Mouse (Mus musculus) intestine, embryonic 15.5 days (tissue): ENCODE data around the gene Il10. TPM values are rescaled to one million over a fixed set of nuclear protein-coding genes. Genes with fewer than 3 reads are reported as not detected.

Experiments used
- ATAC-seq: fragments of 200-750 bp; cut with Nextera tagmentation; 2 replicates; pipeline ENCODE4 v1.8.0; 2017; ENCODE audit warnings: moderate TSS enrichment, moderate library complexity
- H3K27ac ChIP-seq: fragments of 300-500 bp; sonication (generic); 2 replicates; pipeline ENCODE4 v1.5.1; 2015; ENCODE audit warnings: mild to moderate bottlenecking, inconsistent platforms
- H3K27me3 ChIP-seq: fragments of 300-500 bp; sonication (generic); replicated peaks from 2 replicates; pipeline ENCODE4 v1.6.1; 2015; ENCODE audit warnings: inconsistent platforms
- H3K36me3 ChIP-seq: fragments of 300-500 bp; sonication (generic); 2 replicates; pipeline ENCODE4 v1.6.1; 2015; ENCODE audit warnings: inconsistent platforms
- H3K4me1 ChIP-seq: fragments of 300-500 bp; sonication (generic); replicated peaks from 2 replicates; pipeline ENCODE4 v1.6.1; 2015; ENCODE audit warnings: inconsistent platforms
- H3K4me2 ChIP-seq: fragments of 300-500 bp; sonication (generic); replicated peaks from 2 replicates; pipeline ENCODE4 v1.6.1; 2015; ENCODE audit warnings: mild to moderate bottlenecking, inconsistent platforms
- H3K4me3 ChIP-seq: fragments of 300-500 bp; sonication (generic); replicated peaks from 2 replicates; pipeline ENCODE4 v1.5.1; 2015; ENCODE audit warnings: inconsistent platforms
- H3K9ac ChIP-seq: fragments of 300-500 bp; sonication (generic); 2 replicates; pipeline ENCODE4 v1.6.1; 2015; ENCODE audit warnings: inconsistent platforms
- H3K9me3 ChIP-seq: fragments of 300-500 bp; sonication (generic); 2 replicates; pipeline ENCODE4 v1.6.1; 2016; ENCODE audit warnings: inconsistent platforms
- WGBS: fragments of 180-500 bp; shearing (Covaris S2); methylation state at CpG from one replicate; pipeline ENCODE4 v1.1.7; 2015; 5-methylcytosine and 5-hydroxymethylcytosine counted together
- polyA plus RNA-seq: library from polyadenylated mRNA; unstranded; fragments of >200 nt; fragmentation: Nextera tagmentation; extraction: Ambion mirVana; gene quantifications from 2 replicates; pipeline ENCODE4 v1.2.1, GENCODE M21; 2015

The Il10 gene
- polyA plus RNA-seq, 1 experiment from 2014 or later = not detected

DNA sequence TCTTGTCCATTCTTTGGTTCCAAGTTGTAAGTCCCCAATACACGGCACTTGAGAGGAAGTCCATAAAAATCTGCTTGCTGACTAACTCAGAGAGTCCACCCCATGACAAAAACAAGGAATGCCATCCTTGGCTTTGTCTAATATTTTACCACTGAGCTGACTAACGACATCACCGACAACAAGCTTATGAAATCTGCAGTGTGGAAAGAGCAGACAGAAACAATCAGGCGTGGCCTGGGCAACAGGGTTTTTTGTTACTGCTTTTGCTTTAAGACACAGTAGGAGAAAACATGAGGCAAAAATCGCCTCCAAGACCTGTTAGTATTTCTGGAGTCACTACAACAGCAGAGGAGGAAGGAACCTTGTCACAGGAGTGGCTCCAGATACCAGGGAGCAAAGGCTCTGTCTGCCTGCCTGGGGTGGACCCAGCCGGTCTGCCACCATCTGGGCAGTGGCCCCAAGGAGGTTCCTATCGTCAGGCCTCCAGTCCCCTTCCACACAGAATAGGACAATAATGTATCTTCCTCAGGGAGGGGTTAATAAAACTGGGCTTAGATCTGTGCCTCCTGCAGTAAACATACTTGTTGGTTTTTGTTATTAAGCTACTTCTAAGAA, 52.8 kb downstream of the Il10 start:
- 75% methylated on average over 7 of the region's 7 CpGs for WGBS
- H3K27me3 ChIP-seq = no peaks in the 10 kb centered on the region
- H3K9me3 ChIP-seq = no peaks in the 10 kb centered on the region
- H3K4me3 ChIP-seq = no peak overlapping the region
- H3K27ac ChIP-seq = no peak overlapping the region; the same call in 1 of the 2 replicates
- H3K9ac ChIP-seq = no peak overlapping the region
- no peak overlapping the region for H3K4me2 ChIP-seq
- ATAC-seq = peak; percentile 76
- no peaks in the 10 kb centered on the region for H3K36me3 ChIP-seq
- peaks cover 15% of the 10 kb centered on the region for H3K4me1 ChIP-seq

DNA sequence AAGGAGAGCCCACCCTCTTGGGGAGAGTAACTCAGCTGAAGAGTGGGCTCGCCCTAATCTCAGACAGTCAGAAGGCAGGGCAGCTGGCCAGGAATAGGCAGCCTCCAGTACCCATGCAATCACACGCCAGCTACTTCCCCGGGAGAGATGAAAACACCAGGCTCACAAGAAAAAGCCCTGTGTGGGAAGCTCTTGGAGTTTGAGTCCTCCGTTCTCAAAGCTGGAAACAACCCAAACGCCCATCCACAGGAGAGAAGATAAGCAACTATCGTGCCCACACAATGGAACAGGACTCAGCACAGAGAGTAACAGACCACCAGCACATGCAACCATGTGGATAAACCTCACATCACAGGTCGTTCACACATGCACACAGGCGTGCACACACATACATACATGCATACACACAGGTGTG, 54.9 kb downstream of the Il10 start:
- WGBS = 67% methylated on average over 8 of the region's 8 CpGs
- H3K4me2 ChIP-seq = no peak overlapping the region
- H3K9ac ChIP-seq = no peak overlapping the region
- no peaks in the 10 kb centered on the region for H3K9me3 ChIP-seq
- peaks cover 24% of the 10 kb centered on the region for H3K4me1 ChIP-seq
- no peak overlapping the region for H3K27ac ChIP-seq
- no peaks in the 10 kb centered on the region for H3K36me3 ChIP-seq
- no peak for ATAC-seq
- no peak overlapping the region for H3K4me3 ChIP-seq
- no peaks in the 10 kb centered on the region for H3K27me3 ChIP-seq

Other genes with a start within 250 kb of the Il10 start
- 0.18 and 0.21 TPM in 2 replicates for gene Fcamr, start 218.9 kb upstream of the Il10 start, polyA plus RNA-seq
- 0.96 and 2.5 TPM in 2 replicates for gene Pigr, start 193.2 kb upstream of the Il10 start, polyA plus RNA-seq
- gene Fcmr, start 154.2 kb upstream of the Il10 start, polyA plus RNA-seq = 2.8 and 5.7 TPM in 2 replicates
- not detected in 2 replicates for gene Il24, start 132.4 kb upstream of the Il10 start, polyA plus RNA-seq
- not detected in 2 replicates for gene Il20, start 108.4 kb upstream of the Il10 start, polyA plus RNA-seq
- gene Il19, start 79.7 kb upstream of the Il10 start, polyA plus RNA-seq = 0.20 and 0.33 TPM in 2 replicates
- 42.6 and 44.5 TPM in 2 replicates for gene Mapkapk2, start 78.0 kb downstream of the Il10 start, polyA plus RNA-seq
- 3.5 and 4.1 TPM in 2 replicates for gene Dyrk3, start 118.5 kb downstream of the Il10 start, polyA plus RNA-seq
- gene Eif2d, start 133.3 kb downstream of the Il10 start, polyA plus RNA-seq = 53.0 and 55.1 TPM in 2 replicates
- gene Rassf5, start 225.4 kb downstream of the Il10 start, polyA plus RNA-seq = 2.8 and 3.1 TPM in 2 replicates